Mouse (Mus musculus) forebrain, embryonic 16.5 days (tissue): ENCODE results near the gene Zfp821. TPM values are rescaled to one million over a fixed set of nuclear protein-coding genes. Genes with fewer than 3 reads are reported as not detected.

Experiments
- ATAC-seq: fragments of 200-750 bp; cut with Nextera tagmentation; 2 replicates; pipeline ENCODE4 v1.8.0; 2017; ENCODE audit warnings: mild to moderate bottlenecking, moderate library complexity
- H3K27ac ChIP-seq: fragments of 300-500 bp; sonication (generic); 2 replicates; pipeline ENCODE4 v1.5.1; 2014; ENCODE audit warnings: low read length, control low read depth
- H3K27me3 ChIP-seq: fragments of 300-500 bp; sonication (generic); replicated peaks from 2 replicates; pipeline ENCODE4 v1.6.1; 2014; ENCODE audit warnings: low read length; ENCODE audit not compliant: control insufficient read depth, insufficient read depth
- H3K36me3 ChIP-seq: fragments of 300-500 bp; sonication (generic); 2 replicates; pipeline ENCODE4 v1.6.1; 2014; ENCODE audit not compliant: control insufficient read depth, insufficient read depth
- H3K4me1 ChIP-seq: fragments of 300-500 bp; sonication (generic); replicated peaks from 2 replicates; pipeline ENCODE4 v1.6.1; 2014; ENCODE audit warnings: low read length; ENCODE audit not compliant: control insufficient read depth, insufficient read depth
- H3K4me2 ChIP-seq: fragments of 300-500 bp; sonication (generic); 2 replicates; pipeline ENCODE4 v1.6.1; 2014; ENCODE audit warnings: mild to moderate bottlenecking, low read length, control low read depth
- H3K4me3 ChIP-seq: fragments of 300-500 bp; sonication (generic); replicated peaks from 2 replicates; pipeline ENCODE4 v1.5.1; 2014; ENCODE audit warnings: mild to moderate bottlenecking, low read length, control low read depth
- H3K9ac ChIP-seq: fragments of 300-500 bp; sonication (generic); replicated peaks from 2 replicates; pipeline ENCODE4 v1.6.1; 2014; ENCODE audit warnings: low read depth, low read length, control low read depth
- H3K9me3 ChIP-seq: fragments of 300-500 bp; sonication (generic); 2 replicates; pipeline ENCODE4 v1.6.1; 2016; ENCODE audit warnings: low read length; ENCODE audit not compliant: control insufficient read depth
- WGBS: fragments of 180-500 bp; shearing (Covaris S2); extraction: QIAGEN DNeasy Blood & Tissue Kit; methylation state at CpG from one replicate; pipeline ENCODE4 v1.1.7; 2014; 5-methylcytosine and 5-hydroxymethylcytosine counted together
- polyA plus RNA-seq: library from polyadenylated mRNA; unstranded; fragments of >200 nt; fragmentation: Nextera tagmentation; extraction: Ambion mirVana; gene quantifications from 2 replicates; pipeline ENCODE4 v1.2.1, GENCODE M21; 2015

Gene Zfp821
- polyA plus RNA-seq, 1 experiment from 2014 or later, result 88.3 TPM

GRCm38 (mm10) chr8:109759426-109759825, 54.1 kb downstream of the Zfp821 start:
- Histone ChIP-seq H3K27me3 (no peaks in the 10 kb centered on the region), H3K9me3 (no peaks in the 10 kb centered on the region; the same call in 1 of the 2 replicates), H3K9ac (no peak overlapping the region), H3K27ac (no peak overlapping the region), H3K4me1 (no peaks in the 10 kb centered on the region), H3K36me3 (no peaks in the 10 kb centered on the region), H3K4me2 (no peak overlapping the region), H3K4me3 (no peak overlapping the region)
- WGBS, result 92% methylated on average over 7 of the region's 7 CpGs
- no peak for ATAC-seq

GRCm38 (mm10) chr8:109760221-109760620, 54.9 kb downstream of the Zfp821 start:
- H3K4me2 ChIP-seq, result no peak overlapping the region
- H3K9me3 ChIP-seq, result no peaks in the 10 kb centered on the region; the same call in 1 of the 2 replicates
- no peaks in the 10 kb centered on the region for H3K4me1 ChIP-seq
- no peak for ATAC-seq
- H3K27me3 ChIP-seq, result no peaks in the 10 kb centered on the region
- no peak overlapping the region for H3K27ac ChIP-seq
- no peaks in the 10 kb centered on the region for H3K36me3 ChIP-seq
- no peak overlapping the region for H3K4me3 ChIP-seq
- no peak overlapping the region for H3K9ac ChIP-seq
- WGBS, result 44% methylated on average over 1 of the region's 1 CpGs

GRCm38 (mm10) chr8:109764031-109764430, 58.7 kb downstream of the Zfp821 start:
- no peak for ATAC-seq
- Histone ChIP-seq H3K27ac (no peak overlapping the region), H3K4me3 (no peak overlapping the region), H3K36me3 (no peaks in the 10 kb centered on the region), H3K9ac (no peak overlapping the region), H3K4me1 (no peaks in the 10 kb centered on the region), H3K27me3 (no peaks in the 10 kb centered on the region), H3K4me2 (no peak overlapping the region), H3K9me3 (no peaks in the 10 kb centered on the region; the same call in 1 of the 2 replicates)
- 93% methylated on average over 6 of the region's 6 CpGs for WGBS

- ATAC-seq, result no peak
- no peak overlapping the region for H3K27ac ChIP-seq
- 74% methylated on average over 7 of the region's 7 CpGs for WGBS
Measured at GRCm38 (mm10) chr8:109766081-109766480, 60.7 kb downstream of the Zfp821 start.

GRCm38 (mm10) chr8:109773154-109773553, 67.8 kb downstream of the Zfp821 start:
- ATAC-seq, result no peak
- Histone ChIP-seq H3K36me3 (no peaks in the 10 kb centered on the region), H3K9ac (no peak overlapping the region), H3K4me3 (no peak overlapping the region), H3K4me1 (0 out of 2 replicates have a peak, but pooled peaks cover 3% of the 10 kb centered on the region), H3K9me3 (no peaks in the 10 kb centered on the region), H3K4me2 (no peak overlapping the region), H3K27me3 (peaks cover 3% of the 10 kb centered on the region; the same call in 1 of the 2 replicates), H3K27ac (no peak overlapping the region)
- 52% methylated on average over 3 of the region's 3 CpGs for WGBS

More at GRCm38 (mm10) chr8:109766081-109766480, 60.7 kb downstream of the Zfp821 start:
- no peaks in the 10 kb centered on the region for H3K36me3 ChIP-seq
- no peak overlapping the region for H3K4me3 ChIP-seq
- H3K9me3 ChIP-seq, result no peaks in the 10 kb centered on the region; the same call in 1 of the 2 replicates
- no peak overlapping the region for H3K4me2 ChIP-seq
- no peak overlapping the region for H3K9ac ChIP-seq
- H3K27me3 ChIP-seq, result no peaks in the 10 kb centered on the region
- H3K4me1 ChIP-seq, result no peaks in the 10 kb centered on the region

Other genes with a start within 250 kb of the Zfp821 start
- 0.06 and 0.18 TPM in 2 replicates for gene Pmfbp1, start 211.5 kb upstream of the Zfp821 start, polyA plus RNA-seq
- 25.1 and 25.8 TPM in 2 replicates for gene Dhx38, start 139.7 kb upstream of the Zfp821 start, polyA plus RNA-seq
- 30.8 and 31.5 TPM in 2 replicates for gene Txnl4b, start 139.7 kb upstream of the Zfp821 start, polyA plus RNA-seq
- 0.20 and 0.30 TPM in 2 replicates for gene Hp, start 126.4 kb upstream of the Zfp821 start, polyA plus RNA-seq
- 35.0 and 35.5 TPM in 2 replicates for gene Dhodh, start 96.9 kb upstream of the Zfp821 start, polyA plus RNA-seq
- 0.03 TPM in 1 of 2 replicates, not detected in the other for gene Pkd1l3, start 91.0 kb upstream of the Zfp821 start, polyA plus RNA-seq
- 187 and 199 TPM in 2 replicates for gene Ist1, start 12.3 kb upstream of the Zfp821 start, polyA plus RNA-seq
- 4.4 and 5.1 TPM in 2 replicates for gene Atxn1l, start 32.2 kb downstream of the Zfp821 start, polyA plus RNA-seq
- gene Ap1g1, start 73.0 kb downstream of the Zfp821 start, polyA plus RNA-seq, result 56.0 and 65.5 TPM in 2 replicates
- 3.8 and 4.0 TPM in 2 replicates for gene Phlpp2, start 163.0 kb downstream of the Zfp821 start, polyA plus RNA-seq